Mouse (Mus musculus): ENCODE results near the gene Wdr46. TPM values are rescaled to one million over a fixed set of nuclear protein-coding genes. Genes with fewer than 3 reads are reported as not detected.

The Wdr46 gene
- total RNA-seq, 2 experiments from 2014 or later: 20.5 to 20.9 TPM

- DNase-seq (ENCODE audit: extremely low spot score in 1 of 2, low spot score in 2 of 2): peak in 1 of 2 experiments; percentile 50
- intact Hi-C loops (cut with DNase I): no loop called here
These were observed 14.9 kb upstream of the Wdr46 start for GRCm38 (mm10) chr17:33925406-33926116.

GRCm38 (mm10) chr17:33926207-33926932 is 14.1 kb upstream of the Wdr46 start:
- intact Hi-C loops (cut with DNase I): no loop called here
- DNase-seq (ENCODE audit: extremely low spot score in 1 of 2, low spot score in 2 of 2): peak in 1 of 2 experiments; percentile 37

- DNase-seq (ENCODE audit: extremely low spot score in 1 of 2, low spot score in 2 of 2): no peak
- intact Hi-C loops (cut with DNase I): no loop called here
These were observed 12.1 kb upstream of the Wdr46 start for GRCm38 (mm10) chr17:33928251-33928947.

- intact Hi-C loops (cut with DNase I): no loop called here
- DNase-seq (ENCODE audit: extremely low spot score in 1 of 2, low spot score in 2 of 2): peak; percentile 90 to 97
These were observed 10.8 kb upstream of the Wdr46 start, which contains the start of gene Rgl2 for GRCm38 (mm10) chr17:33929371-33930279. Gene Rgl2, plus strand, starts transcription at chr17:33929543.

- intact Hi-C loops (cut with DNase I): no loop called here
- DNase-seq (ENCODE audit: extremely low spot score in 1 of 2, low spot score in 2 of 2): peak in 1 of 2 experiments; percentile 77
These were observed 9.9 kb upstream of the Wdr46 start for GRCm38 (mm10) chr17:33930280-33931158.

- intact Hi-C loops (cut with DNase I): no loop called here
- DNase-seq (ENCODE audit: extremely low spot score in 1 of 2, low spot score in 2 of 2): peak in 1 of 2 experiments; percentile 43
These were observed 9.1 kb upstream of the Wdr46 start for GRCm38 (mm10) chr17:33931159-33931866.

GRCm38 (mm10) chr17:33931947-33932346 is 8.5 kb upstream of the Wdr46 start:
- no peak for DNase-seq (ENCODE audit: extremely low spot score in 1 of 2, low spot score in 2 of 2)
- intact Hi-C loops (cut with DNase I): no loop called here

- intact Hi-C loops (cut with DNase I): no loop called here
- peak in 1 of 2 experiments; percentile 37 for DNase-seq (ENCODE audit: extremely low spot score in 1 of 2, low spot score in 2 of 2)
These were observed 8.0 kb upstream of the Wdr46 start for GRCm38 (mm10) chr17:33932448-33932847.

- peak in 1 of 2 experiments; percentile 32 for DNase-seq (ENCODE audit: extremely low spot score in 1 of 2, low spot score in 2 of 2)
- intact Hi-C loops (cut with DNase I): no loop called here
These were observed 7.5 kb upstream of the Wdr46 start for GRCm38 (mm10) chr17:33932970-33933369.

- intact Hi-C loops (cut with DNase I): no loop called here
- peak in 1 of 2 experiments; percentile 50 for DNase-seq (ENCODE audit: extremely low spot score in 1 of 2, low spot score in 2 of 2)
These were observed 4.9 kb upstream of the Wdr46 start for GRCm38 (mm10) chr17:33935422-33936055.

- intact Hi-C loops (cut with DNase I): no loop called here
- peak in 1 of 2 experiments; percentile 36 for DNase-seq (ENCODE audit: extremely low spot score in 1 of 2, low spot score in 2 of 2)
These were observed 3.5 kb upstream of the Wdr46 start for GRCm38 (mm10) chr17:33936993-33937392.

GRCm38 (mm10) chr17:33938783-33939182 is 1.7 kb upstream of the Wdr46 start:
- peak in 1 of 2 experiments; percentile 37 for DNase-seq (ENCODE audit: extremely low spot score in 1 of 2, low spot score in 2 of 2)
- intact Hi-C loops (cut with DNase I): no loop called here

GRCm38 (mm10) chr17:33940981-33941380 is 521 bp downstream of the Wdr46 start:
- DNase-seq (ENCODE audit: extremely low spot score in 1 of 2, low spot score in 2 of 2): peak in 1 of 2 experiments; percentile 66
- intact Hi-C loops (cut with DNase I): no loop called here

GRCm38 (mm10) chr17:33941381-33941780 is 921 bp downstream of the Wdr46 start:
- DNase-seq (ENCODE audit: extremely low spot score in 1 of 2, low spot score in 2 of 2): peak in 1 of 2 experiments; percentile 26
- intact Hi-C loops (cut with DNase I): no loop called here

GRCm38 (mm10) chr17:33943454-33943853 is 3.0 kb downstream of the Wdr46 start:
- DNase-seq (ENCODE audit: extremely low spot score in 1 of 2, low spot score in 2 of 2): peak in 1 of 2 experiments; percentile 21
- intact Hi-C loops (cut with DNase I): no loop called here

- no peak for DNase-seq (ENCODE audit: extremely low spot score in 1 of 2, low spot score in 2 of 2)
- intact Hi-C loops (cut with DNase I): no loop called here
These were observed 7.1 kb downstream of the Wdr46 start for GRCm38 (mm10) chr17:33947430-33948089.
